Mouse (Mus musculus) adrenal gland, postnatal 25 days (tissue): ENCODE data around the gene Car9. TPM values are rescaled to one million over a fixed set of nuclear protein-coding genes. Genes with fewer than 3 reads are reported as not detected.

ENCODE experiments used
- DNase-seq: peaks from one replicate; pipeline ENCODE4 v3.0.0; 2021; ENCODE audit warnings: mixed read lengths
- total RNA-seq: library from RNA; stranded (reverse); gene quantifications from 2 replicates; pipeline ENCODE4 v1.2.3, GENCODE M21; 2021

Car9 gene
- total RNA-seq, 1 experiment from 2014 or later: 0.61 TPM

DNA sequence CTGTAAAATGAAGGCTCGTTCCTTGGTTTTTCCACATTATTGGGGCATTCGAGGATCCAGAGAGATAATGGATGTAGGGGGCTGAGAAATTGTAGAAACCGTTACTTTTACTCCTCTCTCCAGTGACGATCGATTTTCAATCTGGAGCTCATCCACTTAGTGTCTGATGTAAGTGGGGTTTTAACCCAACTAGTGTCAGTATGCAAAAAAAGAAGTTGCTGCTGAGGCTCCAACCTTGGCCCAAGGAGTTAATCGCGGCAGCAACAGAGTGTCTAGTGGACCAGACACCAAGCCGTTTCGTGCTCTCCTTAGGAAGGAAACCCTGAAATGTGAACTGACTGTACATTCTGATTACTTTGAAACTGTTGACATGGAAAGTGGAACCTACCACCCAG is 12.9 kb upstream of the Car9 start:
- DNase-seq: no peak

DNA sequence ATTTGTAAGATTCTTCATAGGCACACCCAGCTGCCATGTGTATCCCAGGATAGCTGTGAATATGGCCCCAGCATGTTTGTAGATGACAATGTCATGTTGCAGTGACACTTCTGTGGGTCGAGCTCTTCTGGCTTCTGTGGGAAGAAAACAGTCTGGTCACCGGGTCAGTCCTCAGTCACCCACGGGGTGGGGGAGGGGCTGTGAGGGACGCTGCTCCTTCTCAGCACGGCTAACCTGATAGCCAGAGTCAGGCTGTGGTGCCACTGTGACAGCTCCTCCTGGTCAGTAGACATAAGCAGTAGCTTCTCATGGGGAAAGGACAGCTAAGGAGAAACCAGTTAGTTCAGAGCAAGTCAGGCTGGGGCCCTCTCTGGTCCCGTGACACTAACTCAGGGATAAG is 10.2 kb upstream of the Car9 start:
- DNase-seq: no peak

DNA sequence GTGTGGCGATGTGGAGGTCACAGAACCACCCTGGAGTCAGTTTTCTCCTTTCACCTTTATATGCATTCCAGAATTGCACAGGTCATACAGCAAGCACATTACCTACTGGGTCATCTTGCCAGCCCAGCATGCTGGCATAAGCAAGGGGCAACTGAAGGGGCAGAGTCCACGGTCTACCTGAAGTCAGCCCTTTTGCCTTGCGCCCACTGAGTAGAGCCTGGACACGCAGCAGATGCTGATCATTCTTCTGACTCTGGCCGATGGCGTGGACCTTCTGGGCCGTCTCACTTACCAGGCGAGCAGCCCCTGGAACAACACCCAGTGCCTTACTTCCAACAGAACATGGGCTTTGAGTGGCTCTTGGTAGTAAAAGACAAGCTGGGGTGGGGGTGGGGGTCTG is 9.4 kb upstream of the Car9 start:
- no peak for DNase-seq

DNA sequence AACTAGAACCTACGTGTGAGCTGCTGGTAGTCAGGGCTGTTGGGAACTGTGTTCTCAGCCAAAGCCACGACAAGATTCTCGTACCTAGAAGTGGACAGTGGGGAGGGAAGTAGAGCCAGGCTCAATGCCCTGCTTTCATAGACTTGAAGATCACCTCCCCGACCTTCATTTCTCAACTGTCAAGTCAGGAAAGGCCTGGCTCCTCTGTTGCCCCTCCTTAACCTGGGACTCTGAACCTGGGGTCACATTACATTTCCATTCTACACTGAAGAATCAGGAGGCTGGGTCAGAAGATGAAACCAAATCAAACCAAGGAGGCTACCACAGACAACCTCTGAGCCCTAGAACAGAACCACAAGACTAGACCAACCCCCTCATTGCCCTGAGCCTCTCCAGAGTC is 8.8 kb upstream of the Car9 start:
- DNase-seq: no peak

DNA sequence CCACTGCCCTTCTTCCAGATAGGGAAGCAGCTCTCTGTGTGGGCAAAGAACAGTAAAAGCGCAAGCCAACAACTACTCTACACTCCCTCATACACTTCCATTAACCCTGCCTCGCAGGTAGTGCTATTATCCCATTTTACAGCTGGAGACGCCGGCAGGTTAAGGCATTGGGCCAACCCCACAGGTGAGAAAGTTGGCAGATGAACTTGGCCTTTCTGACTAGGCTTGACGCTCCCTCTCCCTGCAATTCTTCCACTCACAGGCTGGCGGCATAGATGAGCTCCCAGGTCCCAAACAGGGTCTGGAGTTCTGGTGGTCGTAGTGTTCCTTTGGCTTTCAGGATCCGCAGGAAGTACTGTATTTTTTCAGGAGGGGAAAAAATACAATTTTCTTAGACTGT is 7.8 kb upstream of the Car9 start:
- DNase-seq: no peak

DNA sequence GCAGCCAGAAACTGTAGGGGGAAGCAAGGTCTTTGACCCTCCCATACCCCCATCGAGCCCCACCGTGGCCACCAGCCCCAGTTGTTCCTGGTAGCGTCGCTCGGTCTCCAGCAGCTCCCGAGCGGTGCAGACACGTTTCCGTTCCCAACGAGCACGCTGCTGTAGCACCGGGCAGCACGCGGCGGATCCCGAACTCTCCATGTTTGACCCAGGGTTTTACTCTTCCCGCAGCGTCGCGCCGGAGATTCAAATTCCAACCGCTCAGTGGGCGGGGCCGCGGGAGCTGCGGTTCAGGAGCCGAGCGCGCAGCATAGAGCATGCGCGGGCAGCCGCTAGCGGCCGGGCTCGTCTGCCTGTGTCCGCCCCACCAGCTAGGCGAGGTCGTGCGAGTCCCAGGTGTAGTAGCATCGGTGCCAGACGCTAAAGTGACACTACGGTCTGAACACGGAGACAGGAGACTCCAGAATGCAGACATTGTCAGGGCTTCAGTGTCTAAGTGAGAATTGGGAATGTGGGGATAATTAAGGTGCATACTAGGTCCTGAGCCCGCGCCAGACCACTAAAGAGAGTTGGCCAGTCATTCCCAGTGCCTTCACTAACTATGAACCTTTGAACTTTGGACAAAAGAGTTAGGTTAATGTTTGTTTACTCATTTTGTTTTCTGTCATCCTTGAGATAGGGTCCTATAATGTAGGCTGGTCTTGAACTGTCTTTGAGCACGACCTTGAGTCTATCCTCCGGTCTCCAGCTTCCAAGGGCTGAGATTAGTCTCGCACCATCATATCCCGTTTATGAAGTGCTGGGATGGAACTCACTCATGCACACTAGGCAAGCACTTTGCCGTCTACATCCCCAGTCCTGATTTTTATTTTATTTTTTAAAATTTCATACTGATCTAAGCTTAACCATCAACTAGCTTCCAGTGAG is 7.1 kb upstream of the Car9 start, which contains the start of gene Arhgef39:
Gene Arhgef39, minus strand, starts transcription at position 289 of the 927 bp plus-strand sequence.
- peak; percentile 90 for DNase-seq

DNA sequence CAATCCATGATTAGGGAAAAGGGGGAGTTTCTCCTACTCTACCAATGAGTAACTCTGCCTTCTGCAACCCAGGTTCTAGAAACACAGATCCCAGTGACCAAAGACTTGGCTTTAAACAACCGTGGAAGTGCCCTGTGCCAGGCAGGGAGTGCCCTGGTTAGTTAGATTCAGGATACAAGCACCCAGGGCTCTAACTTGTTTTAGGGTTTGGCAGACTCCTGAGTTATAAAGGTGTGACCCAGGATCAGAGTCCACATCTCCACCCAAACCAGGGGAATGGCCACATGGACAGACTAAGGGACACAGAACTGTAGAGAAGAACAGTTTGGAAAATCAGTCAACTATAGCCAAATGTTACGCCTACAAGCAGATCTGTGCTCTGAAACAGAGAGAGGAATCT is 3.7 kb upstream of the Car9 start:
- no peak for DNase-seq

DNA sequence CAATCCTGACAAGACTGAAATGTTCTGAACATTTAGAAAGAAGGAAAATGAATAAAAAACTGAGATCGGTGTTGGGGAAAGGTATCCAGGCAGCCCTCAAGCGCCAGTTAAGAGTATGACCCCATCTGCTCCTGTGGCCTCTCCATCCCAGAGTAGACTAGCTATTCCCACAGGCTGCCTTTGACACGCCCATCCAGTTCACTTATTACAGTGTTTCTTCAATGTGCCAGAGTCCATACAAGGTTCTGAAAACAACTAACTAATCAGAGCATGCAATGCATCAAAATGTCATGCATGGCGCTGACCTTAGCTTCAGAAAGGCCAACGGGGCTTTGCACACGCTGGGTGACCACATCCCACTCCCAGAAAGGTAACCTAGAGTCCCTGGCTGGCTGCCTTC is 3.3 kb upstream of the Car9 start:
- no peak for DNase-seq

DNA sequence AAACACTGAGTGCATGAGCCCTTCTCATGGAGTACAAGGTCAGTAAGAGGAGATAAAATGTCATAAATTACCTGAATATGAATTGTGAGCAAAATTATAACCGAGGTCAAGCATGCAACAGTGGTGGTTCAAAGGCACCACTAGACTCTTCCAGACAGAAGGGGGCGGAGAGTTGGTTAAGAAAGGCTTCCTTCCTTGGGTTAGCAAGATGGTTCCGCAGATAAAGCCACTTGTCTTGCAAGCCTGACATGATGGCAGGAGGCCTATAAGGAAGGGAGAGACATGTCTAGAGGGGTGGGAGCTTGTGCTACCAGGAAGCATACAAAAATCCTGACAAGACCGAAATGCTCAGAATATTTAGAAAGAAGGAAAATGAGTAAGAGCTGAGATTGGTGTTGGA is 2.5 kb upstream of the Car9 start:
- DNase-seq: no peak

DNA sequence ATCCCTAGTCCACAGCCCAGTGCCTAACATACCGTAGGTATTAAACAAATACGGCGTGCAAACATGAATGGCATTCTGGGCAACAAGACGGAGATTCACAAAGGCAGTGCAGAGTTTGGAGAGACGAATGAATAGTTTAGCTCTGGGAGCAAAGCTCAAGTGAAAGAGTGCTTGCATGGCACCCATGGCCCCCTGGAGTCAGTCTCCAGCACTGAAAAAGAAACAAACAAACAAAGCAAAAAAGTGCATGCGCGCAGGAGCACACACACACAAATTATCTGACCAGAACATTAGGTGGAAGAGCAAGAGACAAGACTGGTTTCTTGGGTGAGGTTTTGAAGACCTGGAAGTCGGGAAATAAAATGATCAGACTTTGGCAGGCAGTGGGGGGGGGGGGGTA is 692 bp upstream of the Car9 start:
- no peak for DNase-seq

DNA sequence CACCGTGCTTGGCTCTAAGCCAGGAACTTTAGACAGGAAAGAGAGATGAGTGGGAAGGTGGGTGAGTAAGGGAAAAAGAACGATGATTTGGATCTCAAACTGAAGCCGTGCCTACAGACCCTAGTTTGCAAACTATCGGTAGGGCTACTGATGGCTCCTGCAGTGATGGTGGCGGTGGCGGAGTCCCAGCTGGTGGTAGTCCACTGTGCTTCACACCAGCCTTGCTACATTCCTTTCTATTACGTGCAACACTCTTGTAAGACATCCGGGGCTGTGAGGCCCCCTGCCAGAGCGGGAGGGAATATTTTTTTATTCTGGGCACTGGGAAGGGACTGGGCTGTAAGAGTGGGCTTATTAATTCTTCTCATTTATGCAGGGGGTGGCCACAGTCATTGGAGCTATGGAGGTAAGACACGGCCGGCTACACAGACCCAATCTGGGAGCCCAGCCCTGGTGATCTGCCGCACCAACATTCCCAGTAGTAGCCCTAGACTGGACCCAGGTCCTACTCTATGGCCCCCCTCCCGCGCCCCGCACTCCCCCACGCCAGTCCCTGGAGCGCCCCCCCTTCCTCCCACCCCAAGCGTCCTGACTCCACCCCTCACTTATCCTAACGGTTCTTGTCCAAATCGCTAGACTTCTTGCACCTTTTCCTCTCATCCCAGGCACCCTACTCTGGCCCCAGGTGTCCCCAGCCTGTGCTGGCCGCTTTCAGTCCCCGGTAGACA is 1.3 kb downstream of the Car9 start:
- no peak for DNase-seq

DNA sequence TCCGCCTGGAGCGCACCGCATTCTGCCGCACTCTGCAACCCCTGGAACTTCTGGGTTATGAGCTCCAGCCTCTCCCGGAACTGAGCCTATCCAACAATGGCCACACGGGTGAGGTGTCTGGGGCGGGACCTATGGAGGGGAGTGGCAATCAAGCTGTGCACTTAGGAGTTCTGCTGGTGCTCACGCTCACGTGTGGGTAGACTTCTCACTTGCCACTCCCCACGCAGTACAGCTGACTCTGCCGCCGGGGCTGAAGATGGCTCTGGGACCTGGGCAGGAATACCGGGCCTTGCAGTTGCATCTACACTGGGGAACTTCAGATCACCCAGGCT is 1.9 kb downstream of the Car9 start:
- DNase-seq: peak; percentile 69

DNA sequence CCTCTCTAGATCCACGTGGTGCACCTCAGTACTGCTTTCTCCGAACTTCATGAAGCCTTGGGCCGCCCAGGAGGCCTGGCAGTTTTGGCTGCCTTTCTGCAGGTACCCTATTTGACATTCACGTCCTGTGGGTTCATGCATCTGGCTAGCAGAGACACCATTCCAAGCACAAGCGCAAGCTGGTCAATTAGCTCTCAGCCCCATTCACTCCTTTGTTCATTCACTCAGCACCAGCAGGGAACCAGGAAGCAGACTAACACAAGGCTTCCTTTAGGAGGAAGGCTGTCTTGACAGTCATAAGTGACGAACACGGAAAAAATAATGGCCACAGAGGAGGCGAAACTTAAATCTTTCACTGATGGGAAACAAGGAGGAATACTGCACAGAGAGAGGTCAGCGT is 2.3 kb downstream of the Car9 start:
- DNase-seq: no peak

DNA sequence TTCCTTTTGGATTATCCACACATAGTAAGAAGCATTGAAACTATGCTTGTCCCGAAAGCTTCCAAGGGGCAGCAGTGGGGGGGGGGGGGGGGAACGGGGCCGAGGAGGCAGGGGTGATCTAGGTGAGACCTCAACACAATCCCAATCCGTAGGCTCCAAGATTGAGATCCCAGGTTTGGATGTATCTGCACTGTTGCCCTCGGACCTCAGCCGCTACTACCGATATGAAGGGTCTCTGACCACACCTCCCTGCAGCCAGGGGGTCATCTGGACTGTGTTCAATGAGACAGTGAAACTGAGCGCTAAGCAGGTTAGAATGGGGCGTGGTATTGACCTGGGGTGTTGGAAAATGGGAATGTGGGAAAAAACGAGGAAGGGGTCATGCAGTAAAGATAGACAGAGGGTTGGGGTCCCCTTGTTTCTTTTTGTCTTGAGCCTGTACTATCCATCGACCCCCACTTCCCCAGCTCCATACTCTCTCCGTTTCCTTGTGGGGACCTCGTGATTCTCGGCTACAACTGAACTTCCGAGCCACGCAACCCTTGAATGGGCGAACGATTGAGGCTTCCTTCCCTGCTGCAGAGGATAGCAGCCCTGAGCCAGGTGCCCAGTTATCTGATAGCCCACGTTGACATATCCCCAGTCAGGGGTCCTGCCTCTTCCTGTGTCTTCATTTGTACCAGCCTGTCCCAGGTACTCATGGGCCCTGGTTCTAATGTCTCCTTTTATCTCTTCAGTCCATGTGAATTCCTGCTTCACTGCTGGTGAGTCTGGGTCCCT is 5.1 kb downstream of the Car9 start:
- DNase-seq: no peak

DNA sequence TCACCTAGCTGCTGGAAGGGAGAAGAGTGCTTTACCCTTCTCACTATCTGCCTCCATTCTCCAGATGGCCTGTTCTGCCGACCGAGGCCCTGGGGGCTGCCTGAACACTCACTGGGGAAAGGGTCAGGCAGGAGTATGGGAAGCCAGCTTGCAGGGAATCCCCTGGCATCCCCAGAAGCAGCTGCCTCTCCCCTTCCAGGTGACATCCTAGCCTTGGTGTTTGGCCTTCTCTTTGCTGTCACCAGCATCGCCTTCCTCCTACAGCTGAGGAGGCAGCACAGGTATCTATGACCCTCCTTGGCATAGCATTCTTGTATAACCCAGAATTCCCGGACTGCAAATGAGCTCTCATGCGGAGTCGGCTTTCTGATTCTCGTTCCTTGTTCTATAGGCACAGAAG is 5.9 kb downstream of the Car9 start:
- DNase-seq: no peak

DNA sequence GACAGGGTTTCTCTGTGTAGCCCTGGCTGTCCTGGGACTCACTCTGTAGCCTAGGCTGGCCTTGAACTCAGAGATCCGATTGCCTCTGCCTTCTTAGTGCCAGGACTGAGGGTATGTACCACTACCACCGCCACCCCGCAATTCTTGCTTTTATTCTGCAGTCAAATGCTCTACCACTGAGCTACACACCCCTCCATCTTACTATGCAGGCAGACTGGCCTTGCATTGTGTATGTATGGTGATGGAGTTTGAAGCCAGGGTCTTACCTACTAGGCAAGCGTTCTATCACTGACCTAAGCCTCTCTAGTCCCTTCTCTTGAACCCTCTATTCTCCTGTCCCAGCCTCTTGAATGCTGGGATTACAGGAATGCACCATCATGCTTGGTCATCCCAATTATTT is 6.5 kb downstream of the Car9 start:
- no peak for DNase-seq

DNA sequence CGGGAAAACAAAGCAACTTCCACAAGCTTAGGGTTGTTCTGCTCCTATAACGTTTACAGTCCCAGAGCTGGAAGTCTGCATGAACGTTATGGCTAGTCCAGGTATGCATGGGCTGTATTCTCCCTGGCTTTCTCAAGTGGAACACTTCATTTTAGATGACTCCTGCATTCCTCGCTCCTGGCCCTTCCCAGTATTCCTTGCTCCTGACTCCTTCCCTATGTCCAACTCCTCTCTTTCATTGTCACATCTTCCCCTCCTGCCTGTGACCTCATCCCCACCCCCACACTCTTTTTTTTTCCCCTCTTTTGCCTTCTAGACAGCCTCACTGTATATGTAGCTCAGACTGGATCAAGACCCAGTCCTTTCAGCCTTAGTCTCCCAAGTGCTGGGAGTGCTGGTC is 7.0 kb downstream of the Car9 start:
- no peak for DNase-seq

DNA sequence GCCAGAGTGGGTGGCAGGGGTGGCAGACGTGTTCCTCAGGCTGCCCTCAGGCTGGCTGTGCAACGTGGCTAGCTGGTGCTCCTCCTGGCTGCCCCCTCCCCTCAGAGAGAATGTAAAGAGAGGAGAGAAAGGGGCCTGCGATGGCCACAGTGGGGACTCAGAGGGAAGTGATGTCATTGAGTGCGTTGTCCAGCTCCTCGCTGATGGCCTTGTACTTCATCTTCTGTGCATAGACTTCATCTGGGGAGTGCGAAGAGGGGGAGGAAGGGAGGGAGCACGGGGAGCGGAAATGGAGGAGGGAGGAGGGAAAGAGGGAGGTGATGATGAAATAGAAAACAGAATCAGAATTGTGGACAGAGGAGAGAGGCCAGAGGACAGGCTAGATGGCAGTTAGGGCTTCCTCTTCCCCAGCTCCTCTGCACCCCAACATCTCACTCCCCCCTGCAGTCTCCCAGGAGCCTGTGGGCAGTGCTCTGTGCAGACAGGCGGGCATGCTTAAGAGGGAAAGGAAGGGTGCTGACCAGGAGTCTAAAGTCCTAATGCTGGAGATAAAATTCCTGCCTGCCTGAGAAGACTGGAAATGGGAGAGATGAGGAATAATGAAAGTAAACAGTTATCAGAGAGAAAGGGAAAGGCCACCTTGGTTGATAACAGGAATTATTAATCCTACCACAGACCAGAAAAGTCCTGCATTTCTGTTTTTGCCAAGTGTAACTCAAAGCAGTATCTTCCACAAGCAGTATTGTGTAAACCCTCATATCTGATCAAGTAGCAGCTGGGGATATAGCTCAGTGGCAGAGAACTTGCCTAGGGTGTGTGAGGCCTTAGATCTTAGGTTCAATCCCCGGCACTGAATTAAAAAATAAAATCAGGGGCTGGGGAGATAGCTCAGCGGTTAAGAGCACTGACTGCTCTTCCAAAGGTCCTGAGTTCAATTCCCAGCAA is 9.3 kb downstream of the Car9 start:
- DNase-seq: no peak

DNA sequence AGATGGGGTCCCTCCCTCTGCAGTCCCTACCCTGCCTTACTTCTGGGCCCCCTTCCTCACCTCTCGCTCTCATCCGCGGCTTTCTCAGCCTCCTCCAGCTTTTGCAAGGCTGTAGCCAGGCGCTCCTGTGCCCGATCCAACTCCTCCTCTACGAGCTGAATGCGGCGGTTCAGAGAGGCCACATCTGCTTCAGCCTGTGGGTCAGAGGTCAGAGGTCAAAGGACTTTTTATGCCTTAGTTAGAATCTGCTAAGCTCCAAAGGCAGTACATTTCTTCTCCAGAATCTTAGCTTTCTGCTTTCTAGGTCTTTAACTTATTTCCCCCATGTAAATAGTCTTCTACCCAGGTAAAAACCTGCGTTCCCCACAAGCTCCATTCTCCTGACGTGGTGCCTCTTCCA is 12.8 kb downstream of the Car9 start:
- DNase-seq: no peak

DNA sequence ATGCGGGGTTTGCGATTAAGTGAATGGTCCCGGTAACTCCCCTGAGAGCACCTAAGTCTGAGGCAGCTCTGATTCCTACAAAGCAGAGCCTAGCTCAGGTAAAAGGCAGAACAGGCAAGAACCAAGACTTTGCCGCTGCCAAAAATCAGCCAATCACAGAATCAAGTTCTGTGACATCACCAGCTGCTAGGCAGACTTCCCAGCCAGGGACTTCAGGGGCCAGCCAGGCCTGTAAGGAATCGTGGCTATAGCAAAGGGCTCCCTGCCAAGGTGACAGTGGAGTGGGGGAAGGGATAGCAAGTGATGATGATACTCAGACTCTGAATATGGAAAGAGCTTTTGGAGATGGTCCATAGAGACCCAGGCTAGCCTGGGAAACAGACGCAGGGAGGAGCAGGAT is 13.2 kb downstream of the Car9 start:
- peak; percentile 86 for DNase-seq

DNA sequence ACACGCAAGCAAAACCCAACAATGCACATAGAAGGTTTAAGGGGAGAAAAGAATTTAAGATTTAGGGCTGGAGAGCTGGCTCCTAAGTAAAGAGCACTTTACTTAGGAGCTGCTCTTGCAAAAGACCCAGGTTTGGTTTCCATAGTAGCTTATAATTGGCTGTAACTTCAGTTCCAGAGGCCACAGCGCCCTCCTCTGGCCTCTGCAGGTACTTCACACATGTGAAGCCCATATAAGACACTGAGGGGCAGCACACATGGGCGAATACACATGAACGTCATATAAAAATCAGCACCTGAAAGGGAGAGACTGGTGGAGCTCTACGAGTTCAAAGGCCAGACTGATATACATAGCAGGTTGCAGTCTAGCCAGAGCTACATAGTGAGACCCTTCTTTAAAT is 21.1 kb downstream of the Car9 start:
- DNase-seq: no peak

DNA sequence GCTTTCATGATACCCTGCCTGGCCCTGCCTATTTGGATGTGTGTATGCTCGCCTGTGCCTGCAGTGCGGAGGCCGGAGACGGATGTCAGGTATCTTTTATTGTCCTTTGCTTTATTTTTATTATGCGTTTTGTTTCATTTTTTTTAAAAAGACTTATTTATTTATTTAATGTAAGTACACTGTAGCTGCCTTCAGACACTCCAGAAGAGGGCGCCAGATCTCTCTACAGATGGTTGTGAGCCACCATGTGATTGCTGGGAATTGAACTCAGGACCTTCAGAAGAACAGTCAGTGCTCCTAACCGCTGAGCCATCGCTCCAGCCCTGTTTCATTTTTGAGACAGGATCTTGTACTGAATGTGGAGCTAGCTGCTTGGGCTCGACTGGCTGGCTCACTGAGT is 21.7 kb downstream of the Car9 start:
- DNase-seq: no peak
